Mouse (Mus musculus): Measurements from ENCODE around the gene Fam160b1.

Fam160b1 gene

GRCm38 (mm10) chr19:57427756-57428438 is 67.4 kb downstream of the Fam160b1 start:
- DNase-seq = no peak

DNA sequence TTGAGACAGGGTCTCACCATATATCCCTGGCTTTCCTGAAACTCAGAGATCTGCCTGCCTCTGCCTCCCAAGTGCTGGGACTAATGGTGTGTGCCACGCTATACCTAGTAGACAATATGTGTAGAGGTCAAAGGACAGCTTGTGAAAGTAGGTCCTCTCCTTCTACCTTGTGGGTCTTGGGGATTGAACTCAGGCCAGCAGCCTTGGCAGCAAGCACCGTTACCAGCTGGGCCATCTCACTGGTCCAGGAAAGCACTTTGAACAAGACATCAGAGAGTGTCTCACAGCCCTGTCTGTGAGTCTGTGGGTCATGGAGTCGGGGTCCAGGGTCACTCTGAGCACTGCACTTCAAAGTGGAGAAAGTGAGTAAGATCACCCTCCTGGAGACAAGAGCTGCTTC is 68.2 kb downstream of the Fam160b1 start:
- DNase-seq = no peak

DNA sequence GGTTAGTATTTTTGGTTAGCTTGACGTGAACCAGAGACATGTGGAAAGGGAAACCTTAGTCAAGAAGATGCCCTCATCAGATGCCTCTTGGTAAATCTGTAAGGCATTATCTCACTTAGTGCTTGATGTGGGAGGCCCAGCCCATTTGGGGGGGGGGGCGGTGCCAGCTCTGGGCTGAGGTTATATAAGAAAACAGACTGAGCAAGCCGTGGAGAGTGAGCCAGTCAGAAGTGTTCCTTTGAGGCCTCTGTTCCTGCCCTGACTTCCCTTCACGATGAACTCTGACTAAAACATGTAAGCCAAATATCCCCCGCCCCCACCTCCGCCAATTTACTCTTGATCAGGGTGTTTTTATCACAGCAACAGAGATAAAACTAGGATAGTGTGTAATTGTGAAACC is 69.4 kb downstream of the Fam160b1 start:
- DNase-seq = no peak

DNA sequence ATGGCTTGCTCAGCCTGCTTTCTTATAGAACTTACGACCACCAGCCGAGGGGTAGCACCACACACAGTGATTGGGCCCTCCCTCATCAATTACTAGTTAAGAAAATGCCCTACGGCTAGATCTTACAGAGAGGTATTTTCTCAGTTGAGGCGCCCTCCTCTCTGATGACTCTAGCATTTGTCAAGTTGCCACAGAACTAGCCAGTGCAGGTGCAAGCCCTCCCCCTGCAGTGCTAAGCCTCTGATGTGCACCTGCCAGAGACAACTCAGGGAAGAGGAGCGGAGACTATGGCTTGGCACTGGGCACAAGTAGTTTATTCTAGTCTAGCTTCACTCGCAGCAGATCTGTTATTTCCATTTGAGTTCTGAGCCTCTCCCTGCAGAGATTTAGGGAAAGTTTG is 71.0 kb downstream of the Fam160b1 start:
- no peak for DNase-seq

DNA sequence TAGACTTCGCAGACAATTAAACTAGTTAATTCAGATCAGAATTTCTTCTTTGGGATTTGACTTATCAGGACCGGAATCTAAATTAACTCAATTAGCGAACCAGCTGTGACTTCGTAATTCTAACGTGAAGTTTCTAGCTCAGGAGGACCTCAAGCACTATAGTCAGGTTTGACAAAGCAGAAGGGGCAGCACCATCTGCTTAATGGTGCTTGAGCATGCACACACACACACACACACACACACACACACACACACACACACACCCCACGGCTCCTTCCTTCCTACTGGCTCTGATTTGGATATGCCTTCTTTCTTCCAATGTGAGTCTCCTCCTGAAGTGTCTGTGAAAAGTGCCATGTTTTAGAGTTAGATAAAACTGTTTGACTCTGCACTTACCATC is 73.5 kb downstream of the Fam160b1 start:
- no peak for DNase-seq

GRCm38 (mm10) chr19:57436586-57437021 is 76.1 kb downstream of the Fam160b1 start:
- no peak for DNase-seq

DNA sequence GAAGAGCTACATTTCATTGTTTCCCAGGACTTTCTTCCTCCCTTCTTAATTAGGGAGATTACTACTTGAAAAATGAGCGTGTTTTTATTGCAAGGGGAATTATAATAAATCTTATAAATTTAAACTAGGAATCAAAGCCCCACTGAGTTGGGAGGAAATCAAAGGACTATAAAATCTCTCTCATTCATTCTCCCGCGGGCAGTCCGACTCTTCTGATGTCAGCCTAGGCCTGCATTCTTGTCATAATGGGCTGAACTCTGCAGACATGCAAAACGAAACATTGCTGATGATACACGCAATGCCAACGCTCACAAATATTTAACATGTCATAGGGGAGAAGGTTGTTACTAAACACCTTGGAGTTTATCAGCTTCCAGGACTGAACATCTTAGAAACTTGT is 76.6 kb downstream of the Fam160b1 start:
- DNase-seq = no peak
